Mouse (Mus musculus) lung, embryonic 16.5 days (tissue): ENCODE measurements around the gene Mrps18b. TPM values are rescaled to one million over a fixed set of nuclear protein-coding genes. Genes with fewer than 3 reads are reported as not detected.
"Not testable (repeated sequence)": the region's sequence is repeated elsewhere in the genome, so short reads cannot be mapped to it uniquely, and the experiment has no call there.

Source experiments
- ATAC-seq: fragments of 200-750 bp; cut with Nextera tagmentation; 2 replicates; pipeline ENCODE4 v1.8.0; 2017; ENCODE audit warnings: low read depth, mild to moderate bottlenecking, moderate library complexity
- H3K27ac ChIP-seq: fragments of 300-500 bp; sonication (generic); 2 replicates; pipeline ENCODE4 v1.5.1; 2014; ENCODE audit warnings: mild to moderate bottlenecking, control low read depth, low read length
- H3K27me3 ChIP-seq: fragments of 300-500 bp; sonication (generic); 2 replicates; pipeline ENCODE4 v1.6.1; 2014; ENCODE audit warnings: low read depth, low read length, mixed read lengths; ENCODE audit not compliant: control insufficient read depth, insufficient read depth
- H3K36me3 ChIP-seq: fragments of 300-500 bp; sonication (generic); 2 replicates; pipeline ENCODE4 v1.6.1; 2014; ENCODE audit warnings: low read length; ENCODE audit not compliant: control insufficient read depth, insufficient read depth
- H3K4me1 ChIP-seq: fragments of 300-500 bp; sonication (generic); replicated peaks from 2 replicates; pipeline ENCODE4 v1.6.1; 2014; ENCODE audit warnings: low read length, mixed read lengths; ENCODE audit not compliant: control insufficient read depth, insufficient read depth
- H3K4me2 ChIP-seq: fragments of 300-500 bp; sonication (generic); 2 replicates; pipeline ENCODE4 v1.6.1; 2014; ENCODE audit warnings: low read depth, low read length, control low read depth
- H3K4me3 ChIP-seq: fragments of 300-500 bp; sonication (generic); 2 replicates; pipeline ENCODE4 v1.5.1; 2014; ENCODE audit warnings: mild to moderate bottlenecking, low read length, control low read depth
- H3K9ac ChIP-seq: fragments of 300-500 bp; sonication (generic); 2 replicates; pipeline ENCODE4 v1.6.1; 2014; ENCODE audit warnings: low read length, control low read depth
- H3K9me3 ChIP-seq: fragments of 300-500 bp; sonication (generic); 2 replicates; pipeline ENCODE4 v1.6.1; 2016; ENCODE audit warnings: low read length; ENCODE audit not compliant: control insufficient read depth
- WGBS: fragments of 180-500 bp; shearing (Covaris S2); extraction: QIAGEN DNeasy Blood & Tissue Kit; methylation state at CpG from one replicate; pipeline ENCODE4 v1.1.7; 2014; 5-methylcytosine and 5-hydroxymethylcytosine counted together
- polyA plus RNA-seq: library from polyadenylated mRNA; unstranded; fragments of >200 nt; fragmentation: Nextera tagmentation; extraction: Ambion mirVana; gene quantifications from 2 replicates; pipeline ENCODE4 v1.2.1, GENCODE M21; 2015

Gene Mrps18b
- polyA plus RNA-seq, 1 experiment from 2014 or later = 67.5 TPM

- H3K36me3 ChIP-seq, H3K27me3 ChIP-seq, H3K4me1 ChIP-seq, H3K9ac ChIP-seq, H3K27ac ChIP-seq, H3K9me3 ChIP-seq, H3K4me2 ChIP-seq, H3K4me3 ChIP-seq, ATAC-seq: not testable (repeated sequence)
- 86% methylated on average over 14 of the region's 14 CpGs for WGBS
These were observed 19.6 kb upstream of the Mrps18b start for GRCm38 (mm10) chr17:35935763-35936162.

GRCm38 (mm10) chr17:35932608-35933007, 16.4 kb upstream of the Mrps18b start:
- 87% methylated on average over 4 of the region's 4 CpGs for WGBS
- no peaks in the 10 kb centered on the region for H3K9me3 ChIP-seq
- no peaks in the 10 kb centered on the region for H3K4me1 ChIP-seq
- H3K27me3 ChIP-seq = no peaks in the 10 kb centered on the region
- H3K36me3 ChIP-seq = peaks cover 29% of the 10 kb centered on the region
- no peak for ATAC-seq
- no peak overlapping the region for H3K4me2 ChIP-seq
- no peak overlapping the region for H3K9ac ChIP-seq
- H3K4me3 ChIP-seq = no peak overlapping the region
- no peak overlapping the region for H3K27ac ChIP-seq

- H3K4me3 ChIP-seq = no peak overlapping the region
- no peaks in the 10 kb centered on the region for H3K9me3 ChIP-seq
- no peak overlapping the region for H3K9ac ChIP-seq
- H3K36me3 ChIP-seq = peaks cover 44% of the 10 kb centered on the region
- ATAC-seq = peak; percentile 18; the same call in 1 of the 2 replicates
- 92% methylated on average over 12 of the region's 12 CpGs for WGBS
- H3K4me2 ChIP-seq = no peak overlapping the region
- no peak overlapping the region for H3K27ac ChIP-seq
- no peaks in the 10 kb centered on the region for H3K4me1 ChIP-seq
- no peaks in the 10 kb centered on the region for H3K27me3 ChIP-seq
These were observed 14.4 kb upstream of the Mrps18b start for GRCm38 (mm10) chr17:35930627-35931026.

- H3K27ac ChIP-seq = no peak overlapping the region
- H3K4me3 ChIP-seq = no peak overlapping the region
- ATAC-seq = no peak
- peaks cover 52% of the 10 kb centered on the region for H3K36me3 ChIP-seq
- WGBS = 97% methylated on average over 2 of the region's 2 CpGs
- H3K9ac ChIP-seq = no peak overlapping the region
- H3K4me1 ChIP-seq = no peaks in the 10 kb centered on the region
- H3K4me2 ChIP-seq = no peak overlapping the region
- no peaks in the 10 kb centered on the region for H3K27me3 ChIP-seq
- H3K9me3 ChIP-seq = no peaks in the 10 kb centered on the region
These were observed 13.3 kb upstream of the Mrps18b start for GRCm38 (mm10) chr17:35929534-35929933.

- Histone ChIP-seq H3K4me3 (no peak overlapping the region), H3K4me1 (no peaks in the 10 kb centered on the region), H3K27ac (no peak overlapping the region), H3K9me3 (no peaks in the 10 kb centered on the region), H3K27me3 (no peaks in the 10 kb centered on the region), H3K4me2 (no peak overlapping the region), H3K9ac (no peak overlapping the region), H3K36me3 (peaks cover 66% of the 10 kb centered on the region)
- 14% methylated on average over 1 of the region's 1 CpGs for WGBS
- no peak for ATAC-seq
These were observed 11.3 kb upstream of the Mrps18b start for GRCm38 (mm10) chr17:35927471-35927870.

- no peak overlapping the region for H3K27ac ChIP-seq
- H3K4me1 ChIP-seq = peaks cover 22% of the 10 kb centered on the region
- no peak for ATAC-seq
- H3K27me3 ChIP-seq = no peaks in the 10 kb centered on the region
- no peak overlapping the region for H3K4me2 ChIP-seq
- no peaks in the 10 kb centered on the region for H3K9me3 ChIP-seq
- peaks cover 46% of the 10 kb centered on the region for H3K36me3 ChIP-seq
- no peak overlapping the region for H3K9ac ChIP-seq
- no peak overlapping the region for H3K4me3 ChIP-seq
- 87% methylated on average over 4 of the region's 4 CpGs for WGBS
These were observed 7.1 kb upstream of the Mrps18b start for GRCm38 (mm10) chr17:35923281-35923680.

- Histone ChIP-seq H3K4me2 (no peak overlapping the region), H3K36me3 (peaks cover 39% of the 10 kb centered on the region), H3K4me3 (no peak overlapping the region), H3K27ac (no peak overlapping the region), H3K9me3 (no peaks in the 10 kb centered on the region), H3K9ac (no peak overlapping the region), H3K27me3 (no peaks in the 10 kb centered on the region), H3K4me1 (peaks cover 22% of the 10 kb centered on the region)
- 80% methylated on average over 3 of the region's 3 CpGs for WGBS
- no peak for ATAC-seq
These were observed 6.4 kb upstream of the Mrps18b start for GRCm38 (mm10) chr17:35922566-35922965.

GRCm38 (mm10) chr17:35921710-35922109, 5.5 kb upstream of the Mrps18b start:
- Histone ChIP-seq H3K4me2 (no peak overlapping the region), H3K9me3 (no peaks in the 10 kb centered on the region), H3K27ac (no peak overlapping the region), H3K4me1 (peaks cover 22% of the 10 kb centered on the region), H3K36me3 (peaks cover 34% of the 10 kb centered on the region), H3K4me3 (no peak overlapping the region), H3K27me3 (no peaks in the 10 kb centered on the region), H3K9ac (no peak overlapping the region)
- no peak for ATAC-seq
- WGBS = 71% methylated on average over 4 of the region's 4 CpGs

GRCm38 (mm10) chr17:35920862-35921562, 4.8 kb upstream of the Mrps18b start:
- 62% methylated on average over 5 of the region's 5 CpGs for WGBS
- Histone ChIP-seq H3K36me3 (peaks cover 27% of the 10 kb centered on the region), H3K9me3 (no peaks in the 10 kb centered on the region), H3K4me3 (no peak overlapping the region), H3K27ac (peak overlapping the region; percentile 48), H3K27me3 (no peaks in the 10 kb centered on the region), H3K4me1 (peaks cover 22% of the 10 kb centered on the region), H3K4me2 (no peak overlapping the region), H3K9ac (peak overlapping the region; percentile 3; the same call in 1 of the 2 replicates)
- no peak for ATAC-seq
